Mouse (Mus musculus): Measurements from ENCODE around the gene Gtpbp8. TPM values are rescaled to one million over a fixed set of nuclear protein-coding genes. Genes with fewer than 3 reads are reported as not detected.

Gene Gtpbp8
- polyA plus RNA-seq (2015; fragmentation: Nextera tagmentation; extraction: Ambion mirVana) = 28.9 and 29.1 TPM in 2 replicates

- WGBS = under 1% methylated on average over 47 of the region's 47 CpGs
- peaks cover 10% of the 10 kb centered on the region for H3K36me3 ChIP-seq (ENCODE audit: insufficient read depth, low read length)
- H3K27ac ChIP-seq (ENCODE audit: low read length) = peak within 1 kb of the TSS; percentile 97
- H3K27me3 ChIP-seq (ENCODE audit: insufficient read depth, low read length) = no peaks in the 10 kb centered on the region
- peak within 1 kb of the TSS; percentile 82 for H3K4me3 ChIP-seq (ENCODE audit: low read length)
- ATAC-seq (ENCODE audit: low FRiP score, low TSS enrichment) = peak; percentile 97
- H3K4me2 ChIP-seq (replicated peaks; ENCODE audit: low read depth, low read length) = peak within 1 kb of the TSS; percentile 89
- no peaks in the 10 kb centered on the region for H3K9me3 ChIP-seq (ENCODE audit: low read length)
- peaks cover 17% of the 10 kb centered on the region for H3K4me1 ChIP-seq (ENCODE audit: insufficient read depth, low read length)
- H3K9ac ChIP-seq (replicated peaks; ENCODE audit: low read length) = peak within 1 kb of the TSS; percentile 84
Observed at GRCm38 (mm10) chr16:44745866-44746562, at the start of gene Gtpbp8. Gtpbp8 (minus strand) TSS chr16:44746363.

GRCm38 (mm10) chr16:44794416-44794815 is 48.3 kb upstream of the Gtpbp8 start:
- no peak overlapping the region for H3K4me2 ChIP-seq (replicated peaks; ENCODE audit: low read depth, low read length)
- H3K4me3 ChIP-seq (ENCODE audit: low read length) = no peak overlapping the region
- H3K4me1 ChIP-seq (ENCODE audit: insufficient read depth, low read length) = no peaks in the 10 kb centered on the region
- H3K27me3 ChIP-seq (ENCODE audit: insufficient read depth, low read length) = no peaks in the 10 kb centered on the region
- H3K27ac ChIP-seq (ENCODE audit: low read length) = no peak overlapping the region
- no peaks in the 10 kb centered on the region for H3K36me3 ChIP-seq (ENCODE audit: insufficient read depth, low read length)
- no peak for ATAC-seq (ENCODE audit: low FRiP score, low TSS enrichment)
- no peaks in the 10 kb centered on the region for H3K9me3 ChIP-seq (ENCODE audit: low read length)
- no peak overlapping the region for H3K9ac ChIP-seq (replicated peaks; ENCODE audit: low read length)

- 81% methylated on average over 1 of the region's 1 CpGs for WGBS
- Histone ChIP-seq H3K27me3 (ENCODE audit: insufficient read depth, low read length) (no peaks in the 10 kb centered on the region), H3K4me2 (replicated peaks; ENCODE audit: low read depth, low read length) (no peak overlapping the region), H3K9ac (replicated peaks; ENCODE audit: low read length) (no peak overlapping the region), H3K9me3 (ENCODE audit: low read length) (no peaks in the 10 kb centered on the region), H3K36me3 (ENCODE audit: insufficient read depth, low read length) (no peaks in the 10 kb centered on the region), H3K4me1 (ENCODE audit: insufficient read depth, low read length) (no peaks in the 10 kb centered on the region), H3K4me3 (ENCODE audit: low read length) (no peak overlapping the region), H3K27ac (ENCODE audit: low read length) (no peak overlapping the region)
- ATAC-seq (ENCODE audit: low FRiP score, low TSS enrichment) = no peak
Observed at GRCm38 (mm10) chr16:44786934-44787333, 40.8 kb upstream of the Gtpbp8 start.

DNA sequence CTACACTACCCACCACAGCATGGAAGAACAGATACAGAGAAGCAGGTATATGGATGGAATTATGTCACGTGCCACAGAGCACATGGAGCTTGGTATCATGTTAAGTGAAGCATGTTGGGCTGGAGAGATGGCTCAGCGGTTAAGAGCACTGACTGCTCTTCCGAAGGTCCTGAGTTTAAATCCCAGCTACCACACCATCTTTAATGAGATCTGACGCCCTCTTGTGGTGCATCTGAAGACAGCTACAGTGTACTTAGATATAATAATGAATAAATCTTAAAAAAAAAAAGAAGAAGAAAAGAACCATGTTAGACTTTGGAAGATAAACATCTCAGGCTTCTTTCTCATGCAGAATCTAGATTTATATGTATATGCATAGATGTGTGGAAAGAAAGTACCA is 34.6 kb upstream of the Gtpbp8 start:
- H3K27ac ChIP-seq (ENCODE audit: low read length) = no peak overlapping the region
- ATAC-seq (ENCODE audit: low FRiP score, low TSS enrichment) = no peak
- H3K27me3 ChIP-seq (ENCODE audit: insufficient read depth, low read length) = no peaks in the 10 kb centered on the region
- WGBS = 76% methylated on average over 4 of the region's 4 CpGs
- no peak overlapping the region for H3K4me2 ChIP-seq (replicated peaks; ENCODE audit: low read depth, low read length)
- H3K4me3 ChIP-seq (ENCODE audit: low read length) = no peak overlapping the region
- H3K9ac ChIP-seq (replicated peaks; ENCODE audit: low read length) = no peak overlapping the region
- no peaks in the 10 kb centered on the region for H3K4me1 ChIP-seq (ENCODE audit: insufficient read depth, low read length)
- H3K36me3 ChIP-seq (ENCODE audit: insufficient read depth, low read length) = no peaks in the 10 kb centered on the region
- no peaks in the 10 kb centered on the region for H3K9me3 ChIP-seq (ENCODE audit: low read length)

DNA sequence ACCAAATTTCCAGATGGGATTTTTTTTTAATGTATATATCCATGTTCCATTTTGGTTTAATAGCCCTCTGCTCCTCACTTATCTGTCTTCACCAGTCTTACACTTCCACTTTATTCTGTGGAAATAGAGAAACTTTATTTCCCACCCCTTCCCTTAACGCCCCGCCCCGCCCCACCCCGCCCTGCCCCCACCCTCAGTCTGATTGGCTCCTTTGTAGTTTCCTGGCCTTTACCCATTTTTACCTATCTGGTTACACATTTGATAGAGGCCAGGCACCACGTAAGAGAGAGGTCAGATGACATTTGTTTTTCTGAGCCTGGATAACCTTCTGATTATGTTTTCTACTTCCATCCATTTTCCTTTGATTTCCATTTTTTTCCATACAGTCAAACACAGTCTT is 33.3 kb upstream of the Gtpbp8 start:
- Histone ChIP-seq H3K36me3 (ENCODE audit: insufficient read depth, low read length) (no peaks in the 10 kb centered on the region), H3K4me2 (replicated peaks; ENCODE audit: low read depth, low read length) (no peak overlapping the region), H3K27me3 (ENCODE audit: insufficient read depth, low read length) (no peaks in the 10 kb centered on the region), H3K4me3 (ENCODE audit: low read length) (no peak overlapping the region), H3K4me1 (ENCODE audit: insufficient read depth, low read length) (no peaks in the 10 kb centered on the region), H3K27ac (ENCODE audit: low read length) (no peak overlapping the region), H3K9ac (replicated peaks; ENCODE audit: low read length) (no peak overlapping the region), H3K9me3 (ENCODE audit: low read length) (no peaks in the 10 kb centered on the region)
- WGBS = 85% methylated on average over 5 of the region's 5 CpGs
- ATAC-seq (ENCODE audit: low FRiP score, low TSS enrichment) = no peak

GRCm38 (mm10) chr16:44778538-44779147 is 32.5 kb upstream of the Gtpbp8 start:
- peak overlapping the region; percentile 41 for H3K4me2 ChIP-seq (replicated peaks; ENCODE audit: low read depth, low read length)
- 59% methylated on average over 17 of the region's 17 CpGs for WGBS
- no peaks in the 10 kb centered on the region for H3K4me1 ChIP-seq (ENCODE audit: insufficient read depth, low read length)
- no peaks in the 10 kb centered on the region for H3K9me3 ChIP-seq (ENCODE audit: low read length)
- no peak for ATAC-seq (ENCODE audit: low FRiP score, low TSS enrichment)
- H3K27me3 ChIP-seq (ENCODE audit: insufficient read depth, low read length) = no peaks in the 10 kb centered on the region
- H3K4me3 ChIP-seq (ENCODE audit: low read length) = 0 out of 2 replicates have a peak overlapping the region, but pooled peaks have one; percentile 15
- no peaks in the 10 kb centered on the region for H3K36me3 ChIP-seq (ENCODE audit: insufficient read depth, low read length)
- H3K27ac ChIP-seq (ENCODE audit: low read length) = no peak overlapping the region
- H3K9ac ChIP-seq (replicated peaks; ENCODE audit: low read length) = no peak overlapping the region

DNA sequence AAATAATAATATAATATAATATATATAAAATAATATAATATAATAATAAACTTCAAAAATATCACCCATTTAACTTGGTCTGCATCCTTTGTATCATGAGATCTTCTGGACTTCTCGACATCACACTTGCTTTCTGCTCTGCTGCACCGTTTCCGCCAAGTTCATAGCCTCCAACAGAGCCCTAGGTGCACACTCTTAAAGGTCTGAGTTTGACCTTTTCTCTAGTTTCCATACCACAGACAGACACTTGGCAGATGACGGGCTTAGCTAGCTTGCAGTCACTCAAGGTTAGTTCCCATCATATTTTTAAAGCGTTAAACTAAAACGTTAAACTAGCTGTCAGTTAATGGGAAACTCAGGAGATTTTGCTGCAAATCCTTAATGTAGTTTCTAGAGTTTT is 28.0 kb upstream of the Gtpbp8 start:
- Histone ChIP-seq H3K27me3 (ENCODE audit: insufficient read depth, low read length) (no peaks in the 10 kb centered on the region), H3K27ac (ENCODE audit: low read length) (no peak overlapping the region), H3K9me3 (ENCODE audit: low read length) (no peaks in the 10 kb centered on the region), H3K4me2 (replicated peaks; ENCODE audit: low read depth, low read length) (no peak overlapping the region), H3K9ac (replicated peaks; ENCODE audit: low read length) (no peak overlapping the region), H3K36me3 (ENCODE audit: insufficient read depth, low read length) (no peaks in the 10 kb centered on the region), H3K4me3 (ENCODE audit: low read length) (no peak overlapping the region), H3K4me1 (ENCODE audit: insufficient read depth, low read length) (no peaks in the 10 kb centered on the region)
- ATAC-seq (ENCODE audit: low FRiP score, low TSS enrichment) = no peak
- 84% methylated on average over 6 of the region's 6 CpGs for WGBS

- H3K4me3 ChIP-seq (ENCODE audit: low read length) = no peak overlapping the region
- WGBS = 85% methylated on average over 3 of the region's 3 CpGs
- ATAC-seq (ENCODE audit: low FRiP score, low TSS enrichment) = no peak
- no peak overlapping the region for H3K27ac ChIP-seq (ENCODE audit: low read length)
- H3K9me3 ChIP-seq (ENCODE audit: low read length) = no peaks in the 10 kb centered on the region
- H3K4me1 ChIP-seq (ENCODE audit: insufficient read depth, low read length) = no peaks in the 10 kb centered on the region
- no peaks in the 10 kb centered on the region for H3K27me3 ChIP-seq (ENCODE audit: insufficient read depth, low read length)
- no peak overlapping the region for H3K9ac ChIP-seq (replicated peaks; ENCODE audit: low read length)
- no peaks in the 10 kb centered on the region for H3K36me3 ChIP-seq (ENCODE audit: insufficient read depth, low read length)
- no peak overlapping the region for H3K4me2 ChIP-seq (replicated peaks; ENCODE audit: low read depth, low read length)
Observed at GRCm38 (mm10) chr16:44773673-44774072, 27.5 kb upstream of the Gtpbp8 start.

DNA sequence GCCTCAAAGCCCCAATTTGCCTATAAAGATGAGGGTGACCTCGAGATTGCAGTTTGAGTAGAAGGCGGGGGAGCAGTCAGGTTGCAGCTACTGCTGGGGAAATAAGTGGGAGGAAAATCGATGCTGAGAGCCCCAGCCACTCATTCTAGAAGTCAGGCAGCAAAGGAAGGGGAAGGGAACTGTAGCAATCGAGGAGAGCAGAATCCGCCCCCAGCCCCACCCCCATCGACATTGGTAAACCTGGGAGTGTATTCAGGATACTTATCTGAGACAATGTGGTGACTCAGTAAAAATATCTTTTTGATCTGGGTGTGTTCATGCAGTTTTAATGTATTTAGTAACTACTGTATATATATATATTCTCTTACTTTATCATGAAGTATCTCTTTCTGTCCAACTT is 26.4 kb upstream of the Gtpbp8 start:
- no peak overlapping the region for H3K4me2 ChIP-seq (replicated peaks; ENCODE audit: low read depth, low read length)
- H3K4me1 ChIP-seq (ENCODE audit: insufficient read depth, low read length) = no peaks in the 10 kb centered on the region
- no peak overlapping the region for H3K27ac ChIP-seq (ENCODE audit: low read length)
- H3K9ac ChIP-seq (replicated peaks; ENCODE audit: low read length) = no peak overlapping the region
- 63% methylated on average over 6 of the region's 6 CpGs for WGBS
- H3K27me3 ChIP-seq (ENCODE audit: insufficient read depth, low read length) = no peaks in the 10 kb centered on the region
- no peak for ATAC-seq (ENCODE audit: low FRiP score, low TSS enrichment)
- H3K4me3 ChIP-seq (ENCODE audit: low read length) = no peak overlapping the region
- no peaks in the 10 kb centered on the region for H3K36me3 ChIP-seq (ENCODE audit: insufficient read depth, low read length)
- no peaks in the 10 kb centered on the region for H3K9me3 ChIP-seq (ENCODE audit: low read length)

DNA sequence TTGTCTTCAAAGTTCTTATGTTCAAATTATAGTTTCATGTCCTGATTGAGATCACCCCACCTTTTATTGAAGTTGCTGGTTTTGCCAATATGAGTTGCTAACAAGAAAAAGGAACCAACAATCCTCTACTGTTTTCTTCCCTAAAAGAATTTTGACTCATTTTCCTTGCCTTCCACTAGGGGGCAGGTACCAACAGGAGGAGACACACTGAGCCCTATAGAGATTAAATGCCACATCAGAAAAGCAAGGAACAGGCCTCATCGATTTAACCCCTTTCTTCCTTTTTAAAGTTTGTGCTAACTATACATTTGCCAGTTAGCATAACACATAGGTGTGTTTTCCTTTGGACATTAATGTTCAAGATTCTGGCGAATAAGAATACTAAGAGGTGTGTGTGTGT is 21.8 kb upstream of the Gtpbp8 start:
- no peaks in the 10 kb centered on the region for H3K36me3 ChIP-seq (ENCODE audit: insufficient read depth, low read length)
- H3K27ac ChIP-seq (ENCODE audit: low read length) = no peak overlapping the region
- no peaks in the 10 kb centered on the region for H3K4me1 ChIP-seq (ENCODE audit: insufficient read depth, low read length)
- H3K27me3 ChIP-seq (ENCODE audit: insufficient read depth, low read length) = no peaks in the 10 kb centered on the region
- no peak overlapping the region for H3K4me2 ChIP-seq (replicated peaks; ENCODE audit: low read depth, low read length)
- H3K9me3 ChIP-seq (ENCODE audit: low read length) = no peaks in the 10 kb centered on the region
- no peak overlapping the region for H3K9ac ChIP-seq (replicated peaks; ENCODE audit: low read length)
- peak; percentile 42; the same call in 1 of the 2 replicates for ATAC-seq (ENCODE audit: low FRiP score, low TSS enrichment)
- 45% methylated on average over 2 of the region's 2 CpGs for WGBS
- H3K4me3 ChIP-seq (ENCODE audit: low read length) = no peak overlapping the region
